Mouse (Mus musculus) CH12.LX (cell line): ENCODE measurements around the gene Sesn1. TPM values are rescaled to one million over a fixed set of nuclear protein-coding genes. Genes with fewer than 3 reads are reported as not detected.

Source experiments
- DNase-seq: peaks from one replicate; pipeline ENCODE4 v3.0.0-alpha.2; 2013; ENCODE audit errors: extremely low read depth
- H3K27ac ChIP-seq: 2 replicates; pipeline ENCODE4 v1.5.1; 2012; ENCODE audit warnings: low read depth, mild to moderate bottlenecking, control low read depth, moderate library complexity; ENCODE audit not compliant: insufficient read depth
- H3K27me3 ChIP-seq: replicated peaks from 2 replicates; pipeline ENCODE3; 2012; ENCODE audit warnings: inconsistent platforms
- H3K36me3 ChIP-seq, 2 experiments: replicated peaks in 1 of 2; 2 replicates each; pipeline versions ENCODE3 to v1.6.1; 2012; ENCODE audit warnings: inconsistent platforms in 1 of 2, low read length in 1 of 2, mild to moderate bottlenecking in 1 of 2, mixed read lengths in 1 of 2, moderate library complexity in 1 of 2; ENCODE audit not compliant: control insufficient read depth in 1 of 2, insufficient read depth in 1 of 2
- H3K4me1 ChIP-seq, 2 experiments: 2 replicates each; pipeline ENCODE4 v1.6.1; 2012; ENCODE audit warnings: inconsistent platforms in 1 of 2, moderate library complexity in 1 of 2; ENCODE audit not compliant: insufficient read depth in 2 of 2, control insufficient read depth in 1 of 2
- H3K4me2 ChIP-seq: 2 replicates; pipeline ENCODE4 v1.6.1; 2012; ENCODE audit warnings: low read depth, mild to moderate bottlenecking, control low read depth; ENCODE audit not compliant: poor library complexity, insufficient read depth, severe bottlenecking
- H3K4me3 ChIP-seq, 3 experiments: fragments of 150-350 bp in 1 of 3; sonication (generic) in 1 of 3; replicated peaks in 1 of 3; 2 replicates each; pipeline versions ENCODE3 to v1.5.1; 2011 to 2012; ENCODE audit warnings: low read depth in 2 of 3, low read length in 2 of 3, mild to moderate bottlenecking in 2 of 3, moderate library complexity in 2 of 3, control low read depth in 1 of 3, improper control_type of control experiment in 1 of 3, inconsistent platforms in 1 of 3, mixed read lengths in 1 of 3; ENCODE audit not compliant: poor library complexity in 1 of 3
- H3K79me2 ChIP-seq: replicated peaks from 2 replicates; pipeline ENCODE4 v1.6.1; 2012; ENCODE audit warnings: mild to moderate bottlenecking, moderate library complexity; ENCODE audit not compliant: control insufficient read depth, poor library complexity, insufficient read depth, severe bottlenecking; ENCODE audit errors: extremely low read depth
- H3K9ac ChIP-seq: 2 replicates; pipeline ENCODE4 v1.6.1; 2012; ENCODE audit warnings: low read depth, mild to moderate bottlenecking, control low read depth, moderate library complexity; ENCODE audit not compliant: insufficient read depth
- H3K9me3 ChIP-seq: replicated peaks from 2 replicates; pipeline ENCODE3; 2012; ENCODE audit warnings: low read length, inconsistent platforms, mixed read lengths
- CHD1 ChIP-seq: IDR thresholded peaks from 2 replicates; pipeline ENCODE4 v1.6.1; 2012; ENCODE audit warnings: low read depth, low read length, improper control_type of control experiment, inconsistent platforms
- CTCF ChIP-seq, 2 experiments: IDR thresholded peaks in 1 of 2; conservative IDR thresholded peaks in 1 of 2; 2 replicates each; pipeline ENCODE4 v1.5.1; 2011 to 2012; ENCODE audit warnings: low read depth in 2 of 2, low read length in 2 of 2, improper control_type of control experiment in 1 of 2, inconsistent platforms in 1 of 2, mild to moderate bottlenecking in 1 of 2, moderate library complexity in 1 of 2
- E2F4 ChIP-seq: IDR thresholded peaks from 2 replicates; pipeline ENCODE4 v1.6.1; 2011; ENCODE audit warnings: low read depth, low read length, improper control_type of control experiment; ENCODE audit not compliant: insufficient replicate concordance
- ELF1 ChIP-seq: IDR thresholded peaks from 2 replicates; pipeline ENCODE4 v1.6.1; 2014; ENCODE audit warnings: low read depth, mild to moderate bottlenecking, inconsistent platforms, low read length, improper control_type of control experiment
- ETS1 ChIP-seq: conservative IDR thresholded peaks from 2 replicates; pipeline ENCODE4 v1.6.1; 2012; ENCODE audit warnings: low read depth, mild to moderate bottlenecking, inconsistent platforms, low read length, improper control_type of control experiment, moderate library complexity
- HCFC1 ChIP-seq: IDR thresholded peaks from 2 replicates; pipeline ENCODE4 v1.6.1; 2012; ENCODE audit warnings: low read depth, mild to moderate bottlenecking, inconsistent platforms, low read length, improper control_type of control experiment
- JUND ChIP-seq: conservative IDR thresholded peaks from 2 replicates; pipeline ENCODE4 v1.6.1; 2011; ENCODE audit warnings: low read depth, low read length, improper control_type of control experiment
- KAT2A ChIP-seq: IDR thresholded peaks from 2 replicates; pipeline ENCODE4 v1.6.1; 2012; ENCODE audit warnings: low read length, improper control_type of control experiment, inconsistent platforms; ENCODE audit not compliant: insufficient replicate concordance
- MAX ChIP-seq: IDR thresholded peaks from 2 replicates; pipeline ENCODE4 v1.6.1; 2011; ENCODE audit warnings: low read length, improper control_type of control experiment
- NELFE ChIP-seq: IDR thresholded peaks from 2 replicates; pipeline ENCODE4 v1.6.1; 2011; ENCODE audit warnings: low read depth, low read length, improper control_type of control experiment
- NRF1 ChIP-seq: IDR thresholded peaks from 2 replicates; pipeline ENCODE4 v1.6.1; 2014; ENCODE audit warnings: low read depth, mild to moderate bottlenecking, inconsistent platforms, low read length, improper control_type of control experiment, moderate library complexity
- POLR2AphosphoS2 ChIP-seq: IDR thresholded peaks from 2 replicates; pipeline ENCODE4 v1.6.1; 2011; ENCODE audit warnings: low read depth, low read length, improper control_type of control experiment
- RAD21 ChIP-seq: IDR thresholded peaks from 2 replicates; pipeline ENCODE4 v1.6.1; 2011; ENCODE audit warnings: low read depth, mild to moderate bottlenecking, low read length, improper control_type of control experiment, moderate library complexity
- SIN3A ChIP-seq: IDR thresholded peaks from 2 replicates; pipeline ENCODE4 v1.6.1; 2012; ENCODE audit warnings: low read length, improper control_type of control experiment, inconsistent platforms
- SMC3 ChIP-seq: IDR thresholded peaks from 2 replicates; pipeline ENCODE4 v1.6.1; 2011; ENCODE audit warnings: low read depth, low read length, improper control_type of control experiment
- ZKSCAN1 ChIP-seq: IDR thresholded peaks from 2 replicates; pipeline ENCODE4 v1.6.1; 2012; ENCODE audit warnings: low read depth, inconsistent platforms, low read length, improper control_type of control experiment, borderline replicate concordance
- dilution Hi-C: fragments of 300-500 bp; cut with MboI; formaldehyde crosslinking; loops from 2 replicates; pipeline ENCODE4 v1.14.3; 2020; ENCODE audit warnings: low sequenced_read_pairs; ENCODE audit not compliant: extremely low pct_unique_long_range_greater_than_20kb, extremely low pct_ligation_motif_present
- in situ Hi-C: fragments of 300-500 bp; cut with MboI; formaldehyde crosslinking; loops from 3 replicates; pipeline ENCODE4 v1.14.3; 2019; ENCODE audit warnings: low sequenced_read_pairs, low pct_ligation_motif_present, low pct_unique_long_range_greater_than_20kb, mixed read lengths
- polyA plus RNA-seq: library from polyadenylated mRNA; unstranded; fragments of >175 nt; gene quantifications from 2 replicates; pipeline ENCODE4 v1.2.1, GENCODE M21; 2012; ENCODE audit warnings: low read depth; ENCODE audit not compliant: insufficient read length
- total RNA-seq, 2 experiments: library from RNA; depleted of rRNA; stranded (reverse); fragments of 300-350 nt in 1 of 2; fragments of >200 nt in 1 of 2; gene quantifications; 2 replicates each; pipeline ENCODE4 v1.2.3; 2012 to 2014

The Sesn1 gene
- total and polyA plus RNA-seq, 3 experiments, result 10.4 to 27.8 (median 22.0) TPM

- Histone ChIP-seq H3K36me3 (no peaks in the 10 kb centered on the region), H3K79me2 (no peaks in the 10 kb centered on the region; the same call in none of the 2 replicates), H3K4me3 (no peak overlapping the region), H3K9me3 (no peaks in the 10 kb centered on the region), H3K27me3 (no peaks in the 10 kb centered on the region), H3K27ac (no peak overlapping the region), H3K9ac (no peak overlapping the region), H3K4me1 (peaks cover 0 to 66% of the 10 kb centered on the region in 2 experiments; a peak in 3 of 4 replicates), H3K4me2 (no peak overlapping the region)
- in situ Hi-C loops (loop anchor here (5.0 kb wide), 1 partner anchor 466 kb away; no protein-coding TSS in a partner anchor), dilution Hi-C loops (no loop called here)
- peak; percentile 43 for DNase-seq
- peak in 1 of 2 experiments; percentile 37; a peak in 2 of 4 replicates for TF ChIP-seq CTCF (conservative IDR thresholded peaks at IDR 0.05 in 1 of 2, IDR thresholded peaks at IDR 0.05 in 1 of 2; ENCODE audit: low read depth in 2 of 2, low read length in 2 of 2)
- TF ChIP-seq ELF1, result no peak
- TF ChIP-seq JUND, result no peak
- TF ChIP-seq POLR2AphosphoS2, result no peak
- no peak for TF ChIP-seq HCFC1
- TF ChIP-seq SIN3A, result no peak
- TF ChIP-seq MAX, result no peak
- TF ChIP-seq SMC3, result 0 out of 2 replicates have a peak, but pooled peaks have one; percentile 23
- TF ChIP-seq KAT2A, result no peak
- TF ChIP-seq RAD21, result no peak; the same call in none of the 2 replicates
- TF ChIP-seq CHD1, result no peak
- TF ChIP-seq ZKSCAN1, result no peak
- TF ChIP-seq NRF1, result no peak
- no peak for TF ChIP-seq E2F4
Observed at GRCm38 (mm10) chr10:41826526-41827116, 16.9 kb downstream of the Sesn1 start.

GRCm38 (mm10) chr10:41827784-41828183 is 18.0 kb downstream of the Sesn1 start:
- Histone ChIP-seq H3K36me3 (no peaks in the 10 kb centered on the region), H3K27ac (no peak overlapping the region)
- TF ChIP-seq POLR2AphosphoS2, result no peak
- no peak for TF ChIP-seq ZKSCAN1
- TF ChIP-seq NELFE, result no peak
- no peak for TF ChIP-seq JUND
- TF ChIP-seq ETS1, result no peak
- TF ChIP-seq, all 38 proteins: peak for 0
- H3K4me1 ChIP-seq, result peaks cover 0 to 63% of the 10 kb centered on the region in 2 experiments; a peak in 3 of 4 replicates
- H3K4me3 ChIP-seq, result no peak overlapping the region
- no peak overlapping the region for H3K4me2 ChIP-seq
- no peaks in the 10 kb centered on the region for H3K9me3 ChIP-seq
- in situ Hi-C loops (loop anchor here (5.0 kb wide), 1 partner anchor 465 kb away; no protein-coding TSS in a partner anchor), dilution Hi-C loops (no loop called here)
- H3K79me2 ChIP-seq, result no peaks in the 10 kb centered on the region; the same call in 1 of the 2 replicates
- DNase-seq, result no peak
- H3K9ac ChIP-seq, result no peak overlapping the region
- H3K27me3 ChIP-seq, result no peaks in the 10 kb centered on the region
